8 mouse cellular contexts compared by ENCODE assay signal in genomic region chr2:76675451-76675850, GRCm38 (mm10). TPM values are rescaled to one million over a fixed set of nuclear protein-coding genes. Genes with fewer than 3 reads are reported as not detected.
DNase-seq lines count a peak whose midpoint lies in the region; ATAC-seq and TF ChIP-seq lines count a peak whose summit lies in the region.

No protein-coding gene starts in this region.

- TF ChIP-seq EP300 in stomach, postnatal 0 days (optimal IDR thresholded peaks at IDR 0.05), result no peak

- peak; percentile 24; the same call in 1 of the 2 replicates for ATAC-seq in cerebellum, adult (ENCODE audit: insufficient number of reproducible peaks, low FRiP score, low TSS enrichment)
- peak; percentile 45 for ATAC-seq in forebrain, embryonic 16.5 days
- ATAC-seq in stomach, postnatal 0 days (ENCODE audit: low FRiP score, low TSS enrichment), result peak; percentile 53

- peak overlapping the region; percentile 77 for H3K4me2 ChIP-seq in forebrain, embryonic 16.5 days (ENCODE audit: low read length)
- peak overlapping the region; percentile 75 for H3K4me2 ChIP-seq in stomach, postnatal 0 days (replicated peaks; ENCODE audit: low read depth)

- peaks cover 29% of the 10 kb centered on the region for H3K4me1 ChIP-seq in forebrain, embryonic 16.5 days (replicated peaks; ENCODE audit: control insufficient read depth, insufficient read depth, low read length)
- H3K4me1 ChIP-seq in liver, adult 2 months (ENCODE audit: control insufficient read depth, insufficient read depth, low read length), result peaks cover 11% of the 10 kb centered on the region
- no peaks in the 10 kb centered on the region for H3K4me1 ChIP-seq in stomach, postnatal 0 days (replicated peaks; ENCODE audit: control insufficient read depth, insufficient read depth)

- peak overlapping the region; percentile 81 for H3K27ac ChIP-seq in forebrain, embryonic 16.5 days (ENCODE audit: low read length)
- H3K27ac ChIP-seq in liver, adult 2 months (replicated peaks; ENCODE audit: insufficient read depth, low read depth, low read length), result no peak overlapping the region
- peak overlapping the region; percentile 78 for H3K27ac ChIP-seq in stomach, postnatal 0 days (replicated peaks)

- TF ChIP-seq CTCF in liver, adult 2 months (IDR thresholded peaks at IDR 0.05; ENCODE audit: low read depth, low read length), result no peak
- TF ChIP-seq CTCF in stomach, postnatal 0 days (IDR thresholded peaks at IDR 0.05; ENCODE audit: low read depth), result no peak

- no peaks in the 10 kb centered on the region for H3K27me3 ChIP-seq in forebrain, embryonic 16.5 days (replicated peaks; ENCODE audit: control insufficient read depth, insufficient read depth, low read length)
- no peaks in the 10 kb centered on the region for H3K27me3 ChIP-seq in liver, adult 2 months (ENCODE audit: control insufficient read depth, insufficient read depth, low read length)
- H3K27me3 ChIP-seq in stomach, postnatal 0 days (ENCODE audit: control insufficient read depth, insufficient read depth, low read length), result no peaks in the 10 kb centered on the region

- H3K4me3 ChIP-seq in forebrain, embryonic 16.5 days (replicated peaks; ENCODE audit: low read length), result peak overlapping the region; percentile 88
- H3K4me3 ChIP-seq in liver, adult 2 months (ENCODE audit: insufficient read depth, low read depth, low read length), result peak overlapping the region; percentile 71
- peak overlapping the region; percentile 76 for H3K4me3 ChIP-seq in stomach, postnatal 0 days (ENCODE audit: low read depth, low read length)

- under 1% methylated on average over 34 of the region's 44 CpGs for WGBS in forebrain, embryonic 16.5 days
- WGBS in liver, adult 2 months, result 2% methylated on average over 43 of the region's 44 CpGs
- 2% methylated on average over 41 of the region's 44 CpGs for whole genome bisulfite sequencing in stomach, postnatal 0 days

- H3K79me2 ChIP-seq in liver, adult 2 months (ENCODE audit: control insufficient read depth, insufficient read depth, low read length), result peaks cover 15% of the 10 kb centered on the region; the same call in 1 of the 2 replicates

- no peak for TF ChIP-seq POLR2A in liver, adult 2 months (IDR thresholded peaks at IDR 0.05; ENCODE audit: extremely low read depth, insufficient read depth, low read length)

- no peaks in the 10 kb centered on the region for H3K36me3 ChIP-seq in forebrain, embryonic 16.5 days (ENCODE audit: control insufficient read depth, insufficient read depth)
- H3K36me3 ChIP-seq in liver, adult 2 months (ENCODE audit: control insufficient read depth, insufficient read depth, low read length), result peaks cover 4% of the 10 kb centered on the region
- no peaks in the 10 kb centered on the region for H3K36me3 ChIP-seq in stomach, postnatal 0 days (ENCODE audit: control insufficient read depth, insufficient read depth, low read length)

- H3K9me3 ChIP-seq in forebrain, embryonic 16.5 days (ENCODE audit: control insufficient read depth, low read length), result no peaks in the 10 kb centered on the region
- H3K9me3 ChIP-seq in stomach, postnatal 0 days (ENCODE audit: control insufficient read depth, low read length), result no peaks in the 10 kb centered on the region

- H3K9ac ChIP-seq in forebrain, embryonic 16.5 days (replicated peaks; ENCODE audit: low read depth, low read length), result peak overlapping the region; percentile 87
- peak overlapping the region; percentile 77 for H3K9ac ChIP-seq in liver, adult 2 months (ENCODE audit: low read depth, low read length)
- H3K9ac ChIP-seq in stomach, postnatal 0 days (ENCODE audit: low read length), result peak overlapping the region; percentile 94

- no peak for DNase-seq in cerebellum, postnatal 25 days
- DNase-seq in right cerebral cortex, postnatal 4 days, result peak; percentile 42
- DNase-seq in right cerebral cortex, postnatal 25 days, result no peak
- DNase-seq in liver, adult 2 months (ENCODE audit: extremely low read depth, low read depth, low spot score), result no peak
- no peak for DNase-seq in stomach, postnatal 0 days (ENCODE audit: low spot score)
- no peak for DNase-seq in Muller cell, postnatal 12 days (ENCODE audit: inconsistent ontology term)

RNA-seq across cellular contexts. Expression of gene Plekha3, which starts 0.4 kb away (rescaled TPM):
- 6.8 and 9.5 TPM in 2 replicates for polyA plus RNA-seq in forebrain, embryonic 16.5 days (2015; fragmentation: Nextera tagmentation; extraction: Ambion mirVana)
- 13.5 and 14.3 TPM in 2 replicates for total RNA-seq in liver, adult 2 months (2014; rRNA removed)
- 7.4 and 9.3 TPM in 2 replicates for polyA plus RNA-seq in liver, adult 2 months (2012; rRNA removed)
- 7.5 and 7.7 TPM in 2 replicates for polyA plus RNA-seq in stomach, postnatal 0 days (2015; fragmentation: Nextera tagmentation; extraction: Ambion mirVana)

RNA-seq across cellular contexts. Expression of gene Fkbp7, which starts 2.5 kb away (rescaled TPM):
- 12.4 and 15.9 TPM in 2 replicates for polyA plus RNA-seq in forebrain, embryonic 16.5 days (2015; fragmentation: Nextera tagmentation; extraction: Ambion mirVana)
- total RNA-seq in liver, adult 2 months (2014; rRNA removed), result 4.4 and 9.5 TPM in 2 replicates
- polyA plus RNA-seq in liver, adult 2 months (2012; rRNA removed), result 0.71 and 1.1 TPM in 2 replicates
- polyA plus RNA-seq in stomach, postnatal 0 days (2015; fragmentation: Nextera tagmentation; extraction: Ambion mirVana), result 56.8 and 67.1 TPM in 2 replicates

RNA-seq across cellular contexts. Expression of gene Pjvk, which starts 27.2 kb away (rescaled TPM):
- 0.53 and 0.80 TPM in 2 replicates for polyA plus RNA-seq in forebrain, embryonic 16.5 days (2015; fragmentation: Nextera tagmentation; extraction: Ambion mirVana)
- not detected in 2 replicates for total RNA-seq in liver, adult 2 months (2014; rRNA removed)
- not detected in 2 replicates for polyA plus RNA-seq in liver, adult 2 months (2012; rRNA removed)
- polyA plus RNA-seq in stomach, postnatal 0 days (2015; fragmentation: Nextera tagmentation; extraction: Ambion mirVana), result 0.07 and 0.21 TPM in 2 replicates

RNA-seq across cellular contexts. Expression of gene Prkra, which starts 27.6 kb away (rescaled TPM):
- polyA plus RNA-seq in forebrain, embryonic 16.5 days (2015; fragmentation: Nextera tagmentation; extraction: Ambion mirVana), result 93.4 and 99.7 TPM in 2 replicates
- 24.8 and 26.9 TPM in 2 replicates for total RNA-seq in liver, adult 2 months (2014; rRNA removed)
- polyA plus RNA-seq in liver, adult 2 months (2012; rRNA removed), result 11.2 and 12.0 TPM in 2 replicates
- 26.7 and 29.7 TPM in 2 replicates for polyA plus RNA-seq in stomach, postnatal 0 days (2015; fragmentation: Nextera tagmentation; extraction: Ambion mirVana)
